Mouse (Mus musculus) limb, embryonic 14.5 days (tissue): Measurements from ENCODE around the gene Gm42742. TPM values are rescaled to one million over a fixed set of nuclear protein-coding genes. Genes with fewer than 3 reads are reported as not detected.

ENCODE experiments used
- ATAC-seq: fragments of 200-750 bp; cut with Nextera tagmentation; 2 replicates; pipeline ENCODE4 v1.8.0; 2017; ENCODE audit warnings: low read depth, moderate number of reproducible peaks, moderate TSS enrichment; ENCODE audit not compliant: low FRiP score
- DNase-seq: peaks from one replicate; pipeline ENCODE4 v3.0.0-alpha.2; 2015; ENCODE audit warnings: low spot score
- H3K27ac ChIP-seq: fragments of 300-500 bp; sonication (generic); replicated peaks from 2 replicates; pipeline ENCODE4 v1.5.1; 2014; ENCODE audit warnings: low read depth, mild to moderate bottlenecking, low read length, moderate library complexity, mixed read lengths
- H3K27me3 ChIP-seq: fragments of 300-500 bp; sonication (generic); 2 replicates; pipeline ENCODE4 v1.6.1; 2014; ENCODE audit warnings: low read length, mixed read lengths; ENCODE audit not compliant: control insufficient read depth, insufficient read depth
- H3K36me3 ChIP-seq: fragments of 300-500 bp; sonication (generic); 2 replicates; pipeline ENCODE4 v1.6.1; 2014; ENCODE audit warnings: mild to moderate bottlenecking, low read length, moderate library complexity, mixed read lengths; ENCODE audit not compliant: control insufficient read depth, insufficient read depth
- H3K4me1 ChIP-seq: fragments of 300-500 bp; sonication (generic); 2 replicates; pipeline ENCODE4 v1.6.1; 2014; ENCODE audit warnings: antibody characterized with exemption, low read length, mixed read lengths; ENCODE audit not compliant: control insufficient read depth, insufficient read depth
- H3K4me2 ChIP-seq: fragments of 300-500 bp; sonication (generic); replicated peaks from 2 replicates; pipeline ENCODE4 v1.6.1; 2014; ENCODE audit warnings: low read depth, mild to moderate bottlenecking, low read length, moderate library complexity; ENCODE audit not compliant: severe bottlenecking
- H3K4me3 ChIP-seq: fragments of 300-500 bp; sonication (generic); replicated peaks from 2 replicates; pipeline ENCODE4 v1.5.1; 2014; ENCODE audit warnings: low read length
- H3K9ac ChIP-seq: fragments of 300-500 bp; sonication (generic); 2 replicates; pipeline ENCODE4 v1.6.1; 2014; ENCODE audit warnings: mild to moderate bottlenecking, low read depth, low read length, moderate library complexity; ENCODE audit not compliant: severe bottlenecking
- H3K9me3 ChIP-seq: fragments of 300-500 bp; sonication (generic); 2 replicates; pipeline ENCODE4 v1.6.1; 2016; ENCODE audit warnings: low read length; ENCODE audit not compliant: control insufficient read depth
- POLR2A ChIP-seq: fragments of 200-500 bp; IDR thresholded peaks from 2 replicates; pipeline ENCODE4 v1.8.0; 2012; ENCODE audit warnings: inconsistent platforms, mild to moderate bottlenecking, moderate library complexity, borderline replicate concordance; ENCODE audit not compliant: insufficient read depth, insufficient read length; ENCODE audit errors: extremely low read depth
- WGBS: fragments of 180-500 bp; shearing (Covaris S2); extraction: QIAGEN DNeasy Blood & Tissue Kit; methylation state at CpG from one replicate; pipeline ENCODE4 v1.1.7; 2014; 5-methylcytosine and 5-hydroxymethylcytosine counted together
- polyA plus RNA-seq, 2 experiments: library from polyadenylated mRNA; depleted of rRNA in 1 of 2; stranded (reverse) in 1 of 2; unstranded in 1 of 2; fragments of >200 nt; fragmentation: Nextera tagmentation in 1 of 2; extraction: Ambion mirVana in 1 of 2; gene quantifications; 2 replicates each; pipeline versions ENCODE4 v1.2.1 to v1.2.3; 2012 to 2014

The Gm42742 gene
- polyA plus RNA-seq, 2 experiments: 37.7 to 143 TPM

DNA sequence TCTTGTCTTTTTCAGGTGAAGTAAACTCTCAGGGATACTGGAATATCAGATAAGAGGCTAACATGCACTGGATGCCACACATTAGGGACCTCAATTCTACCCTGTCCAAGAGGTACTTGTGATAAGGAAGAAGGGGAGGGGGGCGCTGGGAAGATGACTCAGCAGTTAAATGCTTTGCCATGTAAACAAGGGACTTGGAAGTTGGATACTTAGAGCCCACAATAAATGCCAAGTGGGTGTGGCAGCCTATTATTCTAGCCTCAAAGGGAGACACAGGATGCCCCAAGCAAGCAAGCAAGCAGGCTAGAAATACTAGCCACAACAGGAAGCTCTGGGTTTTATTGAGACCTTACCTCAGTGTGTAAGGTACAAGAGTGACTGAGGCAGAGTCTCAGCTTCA is 10.3 kb upstream of the Gm42742 start:
- Histone ChIP-seq H3K27ac (no peak overlapping the region), H3K36me3 (peaks cover 66% of the 10 kb centered on the region), H3K4me1 (peaks cover 7% of the 10 kb centered on the region), H3K9me3 (no peaks in the 10 kb centered on the region), H3K9ac (no peak overlapping the region), H3K27me3 (no peaks in the 10 kb centered on the region), H3K4me2 (no peak overlapping the region), H3K4me3 (no peak overlapping the region)
- no peak for TF ChIP-seq POLR2A
- WGBS: 81% methylated on average over 1 of the region's 1 CpGs
- ATAC-seq (no peak), DNase-seq (no peak)

DNA sequence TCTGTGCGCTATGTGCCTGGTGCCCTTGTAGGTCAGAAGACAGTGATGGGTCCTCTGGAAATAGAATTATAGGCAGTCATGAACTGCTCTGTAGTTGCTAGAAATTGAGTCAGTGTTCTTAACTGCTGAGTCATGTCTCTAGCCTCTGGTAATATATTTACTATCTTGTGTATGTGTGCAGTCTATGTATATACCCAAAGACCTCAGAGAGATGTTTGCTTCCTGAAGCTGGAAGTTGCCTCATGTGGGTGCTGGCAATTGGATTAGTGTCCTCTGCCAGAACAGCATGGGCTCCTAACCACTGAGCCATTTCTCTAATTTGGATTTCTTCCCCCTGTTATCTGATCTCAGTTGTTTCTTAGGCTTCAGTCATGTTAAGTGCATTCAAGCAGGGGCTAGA is 9.3 kb upstream of the Gm42742 start:
- 100% methylated on average over 1 of the region's 1 CpGs for WGBS
- Histone ChIP-seq H3K9ac (no peak overlapping the region), H3K36me3 (peaks cover 63% of the 10 kb centered on the region), H3K4me1 (peaks cover 7% of the 10 kb centered on the region), H3K4me2 (no peak overlapping the region), H3K27me3 (no peaks in the 10 kb centered on the region), H3K4me3 (no peak overlapping the region), H3K27ac (no peak overlapping the region), H3K9me3 (no peaks in the 10 kb centered on the region)
- no peak for TF ChIP-seq POLR2A
- DNase-seq: no peak
- ATAC-seq: no peak

DNA sequence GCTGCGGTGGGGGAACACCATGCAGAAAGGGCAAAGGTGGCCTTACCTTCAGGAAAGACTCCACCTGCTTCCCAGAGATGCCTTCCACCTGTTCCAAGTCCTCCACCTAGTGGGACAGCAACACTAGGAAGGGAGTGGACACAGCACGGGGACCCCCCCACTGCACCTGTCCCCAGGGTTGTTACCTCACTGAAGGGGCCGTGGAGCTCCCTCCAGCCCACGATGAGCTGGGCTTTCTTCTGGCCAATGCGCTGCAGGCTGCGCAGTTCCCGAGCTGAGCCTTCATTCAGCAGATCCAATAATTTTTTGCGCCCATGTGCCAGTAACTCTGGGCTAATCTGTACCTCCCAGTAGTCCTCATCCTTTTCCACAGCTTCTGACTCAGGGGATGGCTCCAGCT is 7.0 kb upstream of the Gm42742 start:
- Histone ChIP-seq H3K27ac (peak overlapping the region; percentile 88), H3K27me3 (no peaks in the 10 kb centered on the region), H3K4me2 (peak overlapping the region; percentile 68), H3K4me1 (peaks cover 26% of the 10 kb centered on the region), H3K4me3 (peak overlapping the region; percentile 96), H3K9ac (peak overlapping the region; percentile 53), H3K36me3 (peaks cover 66% of the 10 kb centered on the region), H3K9me3 (no peaks in the 10 kb centered on the region)
- 65% methylated on average over 7 of the region's 8 CpGs for WGBS
- no peak for DNase-seq
- no peak for TF ChIP-seq POLR2A
- ATAC-seq: no peak

DNA sequence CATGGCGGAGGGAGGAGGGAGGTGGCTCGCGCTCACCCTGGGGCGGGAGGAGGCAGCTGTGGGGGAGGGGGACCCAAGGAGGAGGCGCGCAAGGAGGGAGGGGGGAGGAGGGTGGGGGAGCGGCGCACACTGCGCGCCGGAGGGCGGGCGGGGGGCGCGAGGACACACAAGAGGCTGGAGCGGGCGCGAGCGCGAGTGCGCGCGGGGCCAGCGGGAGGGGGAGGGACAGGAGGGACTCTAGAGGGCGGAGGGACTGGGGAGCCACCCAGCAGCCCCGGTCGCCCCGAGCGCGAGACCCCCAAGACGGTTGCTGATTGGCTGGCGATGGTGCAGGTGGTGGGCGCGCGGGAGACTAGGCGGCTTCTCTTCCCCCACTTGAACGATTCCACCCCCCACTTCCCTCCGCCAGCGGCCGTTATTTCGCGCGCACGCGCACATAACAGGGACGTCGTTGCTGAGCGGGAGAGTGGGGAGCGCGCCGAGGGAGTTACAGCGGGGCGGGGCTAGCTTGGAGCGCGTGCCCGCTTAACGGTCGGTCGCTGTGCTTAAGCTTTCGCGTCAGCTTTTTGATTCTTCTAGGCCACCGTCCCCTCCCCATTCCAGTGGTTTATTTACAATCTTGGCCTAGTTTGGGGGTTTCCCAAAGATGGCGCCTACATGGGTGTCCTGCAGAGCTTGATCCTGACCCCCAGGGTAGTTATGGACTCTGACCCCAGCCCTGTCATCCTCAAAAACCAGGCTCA is 6.3 kb upstream of the Gm42742 start, which contains the start of gene Maz:
TSS of gene Maz (minus strand) at position 54 of the 743 bp plus-strand sequence.
- ATAC-seq (peak; percentile 92), DNase-seq (peak; percentile 100)
- Histone ChIP-seq H3K36me3 (peaks cover 66% of the 10 kb centered on the region), H3K27ac (peak within 1 kb of the TSS; percentile 98), H3K9me3 (no peaks in the 10 kb centered on the region), H3K4me1 (peaks cover 31% of the 10 kb centered on the region), H3K27me3 (no peaks in the 10 kb centered on the region), H3K4me3 (peak within 1 kb of the TSS; percentile 96), H3K9ac (peak within 1 kb of the TSS; percentile 97), H3K4me2 (peak within 1 kb of the TSS; percentile 90)
- TF ChIP-seq POLR2A: no peak
- under 1% methylated on average over 57 of the region's 63 CpGs for WGBS

DNA sequence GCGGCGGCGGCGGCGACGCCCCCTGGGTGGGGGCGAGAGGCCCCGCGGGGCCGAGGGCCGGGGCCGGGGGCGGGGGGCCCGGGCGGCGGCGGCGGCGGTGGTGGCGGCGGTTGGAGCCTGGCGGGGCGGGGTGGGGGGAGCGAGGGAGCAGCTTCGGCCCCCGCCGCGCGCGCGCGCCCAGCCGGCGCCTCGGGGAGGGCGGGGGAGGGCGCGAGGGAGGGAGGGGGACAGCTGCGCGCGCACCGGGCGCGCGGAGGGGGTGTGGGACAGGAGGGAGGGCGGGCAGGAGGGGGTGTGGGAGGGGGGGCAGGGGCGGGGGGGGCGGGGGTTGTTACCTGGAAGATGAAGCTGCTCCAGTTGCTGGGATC is 5.7 kb upstream of the Gm42742 start:
- peaks cover 66% of the 10 kb centered on the region for H3K36me3 ChIP-seq
- peak overlapping the region; percentile 97 for H3K9ac ChIP-seq
- peaks cover 34% of the 10 kb centered on the region for H3K4me1 ChIP-seq
- H3K4me2 ChIP-seq: peak overlapping the region; percentile 90; the same call in 1 of the 2 replicates
- H3K9me3 ChIP-seq: no peaks in the 10 kb centered on the region
- H3K27me3 ChIP-seq: no peaks in the 10 kb centered on the region
- no peak for TF ChIP-seq POLR2A
- peak overlapping the region; percentile 98 for H3K27ac ChIP-seq
- H3K4me3 ChIP-seq: peak overlapping the region; percentile 96
- DNase-seq: peak; percentile 76
- peak; percentile 5; the same call in 1 of the 2 replicates for ATAC-seq
- WGBS: 4% methylated on average over 14 of the region's 48 CpGs
